18 mouse cellular contexts compared by ENCODE assay signal in genomic region chr6:31085063-31085759, GRCm38 (mm10).
DNase-seq lines count a peak whose midpoint lies in the region; ATAC-seq and TF ChIP-seq lines count a peak whose summit lies in the region.
"Had no signal": no experiment of that assay in that cellular context is flagged by ENCODE, and none has a peak within 500 bp of the region (broad histone marks: within the 10 kb centered on the region; RNA-seq: fewer than 3 reads in every experiment).

No protein-coding gene starts in this region.

- no peak for TF ChIP-seq CTCF in gastrocnemius, adult 2 months (IDR thresholded peaks at IDR 0.05)
- no peak for TF ChIP-seq CTCF in C2C12 (IDR thresholded peaks at IDR 0.05; ENCODE audit: control insufficient read depth, insufficient read depth, insufficient read length)

- peak; percentile 45 for ATAC-seq in common myeloid progenitor, adult 5-6 weeks (replicated peaks; ENCODE audit: low read depth, poor library complexity, severe bottlenecking)
- ATAC-seq: forebrain, embryonic 13.5 days; intestine, postnatal 0 days had no signal

- no peaks in the 10 kb centered on the region for H3K27me3 ChIP-seq in C2C12 (ENCODE audit: control insufficient read depth, insufficient read depth, insufficient read length)
- no peaks in the 10 kb centered on the region for H3K27me3 ChIP-seq in megakaryocyte, embryonic 14.5 days (replicated peaks)
- H3K27me3 ChIP-seq: forebrain, embryonic 13.5 days; heart, embryonic 12.5 days; hindbrain, embryonic 15.5 days had no signal

- no peak overlapping the region for H3K4me3 ChIP-seq in gastrocnemius, adult 2 months
- peak overlapping the region; percentile 60 for H3K4me3 ChIP-seq in C2C12 (ENCODE audit: insufficient read depth, poor library complexity, severe bottlenecking)
- H3K4me3 ChIP-seq in megakaryocyte, embryonic 14.5 days (replicated peaks) = peak overlapping the region; percentile 57
- H3K4me3 ChIP-seq: erythroblast, embryonic 14.5 days; forebrain, embryonic 13.5 days; heart, embryonic 12.5 days; hindbrain, embryonic 15.5 days; layer of hippocampus, adult 2 months had no signal

- H3K9me3 ChIP-seq in megakaryocyte, embryonic 14.5 days = no peaks in the 10 kb centered on the region
- H3K9me3 ChIP-seq: forebrain, embryonic 13.5 days; heart, embryonic 12.5 days; hindbrain, embryonic 15.5 days had no signal

- H3K4me1 ChIP-seq in megakaryocyte, embryonic 14.5 days = peaks cover 100% of the 10 kb centered on the region

- peak overlapping the region; percentile 91 for H3ac ChIP-seq in C2C12 (ENCODE audit: control insufficient read depth, insufficient read length, low read depth)

- no peak for DNase-seq in gastrocnemius, adult 2 months
- DNase-seq in gastrocnemius, postnatal 10 days = no peak
- DNase-seq in spleen, postnatal 4 days (ENCODE audit: low spot score in 2 of 2) = no peak
- DNase-seq in kidney, postnatal 36 days = no peak
- no peak for DNase-seq in B cell, adult 2 months
- DNase-seq: heart, postnatal 14 days; lung, embryonic 14.5 days; lung, postnatal 36 days; midbrain, embryonic 14.5 days had no signal

- H3K27ac ChIP-seq in gastrocnemius, adult 2 months = peak overlapping the region; percentile 86
- H3K27ac ChIP-seq: forebrain, embryonic 13.5 days; hindbrain, embryonic 15.5 days had no signal

- H3K36me3 ChIP-seq in C2C12 (ENCODE audit: control insufficient read depth, insufficient read depth) = peaks cover 76% of the 10 kb centered on the region
- H3K36me3 ChIP-seq in megakaryocyte, embryonic 14.5 days (replicated peaks; ENCODE audit: low read length) = peaks cover 100% of the 10 kb centered on the region
- H3K36me3 ChIP-seq: heart, embryonic 12.5 days; hindbrain, embryonic 15.5 days had no signal

- intact Hi-C loops in gastrocnemius, adult 2 months (cut with DNase I) = no loop called here

- H3K79me3 ChIP-seq in C2C12 (ENCODE audit: low read depth) = peaks cover 65% of the 10 kb centered on the region

- H3K79me2 ChIP-seq in C2C12 (ENCODE audit: control insufficient read depth, insufficient read depth) = peaks cover 81% of the 10 kb centered on the region

TF ChIP-seq in C2C12, 6 proteins besides CTCF, POLR2A, EP300 and RAD21:
- TF ChIP-seq MYOD1 (IDR thresholded peaks at IDR 0.05; ENCODE audit: control insufficient read depth, insufficient read length, low read depth) = no peak
- no peak for TF ChIP-seq CEBPB (IDR thresholded peaks at IDR 0.05; ENCODE audit: low read depth)
